Mouse (Mus musculus): ENCODE data around the gene Folr1. TPM values are rescaled to one million over a fixed set of nuclear protein-coding genes. Genes with fewer than 3 reads are reported as not detected.

Gene Folr1
- polyA plus RNA-seq, 1 experiment from 2014 or later: 0.41 TPM

GRCm38 (mm10) chr7:101847934-101848333, 22.7 kb downstream of the Folr1 start:
- Histone ChIP-seq H3K36me3 (no peaks in the 10 kb centered on the region), H3K9me3 (replicated peaks) (no peaks in the 10 kb centered on the region), H3K27ac (no peak overlapping the region), H3K4me3 (replicated peaks) (no peak overlapping the region), H3K4me1 (replicated peaks) (no peaks in the 10 kb centered on the region), H3K27me3 (no peaks in the 10 kb centered on the region), H3K4me2 (no peak overlapping the region), H3K9ac (no peak overlapping the region)
- no peak for ATAC-seq (ENCODE audit: low read depth)
- no peak for DNase-seq
- 77% methylated on average over 1 of the region's 1 CpGs for WGBS (ENCODE audit: insufficient replicate concordance)

GRCm38 (mm10) chr7:101844186-101844585, 26.4 kb downstream of the Folr1 start:
- Histone ChIP-seq H3K4me3 (replicated peaks) (no peak overlapping the region), H3K9ac (no peak overlapping the region), H3K4me2 (no peak overlapping the region), H3K27me3 (peaks cover 17% of the 10 kb centered on the region), H3K36me3 (no peaks in the 10 kb centered on the region), H3K27ac (no peak overlapping the region), H3K9me3 (replicated peaks) (no peaks in the 10 kb centered on the region), H3K4me1 (replicated peaks) (no peaks in the 10 kb centered on the region)
- 62% methylated on average over 6 of the region's 6 CpGs for WGBS (ENCODE audit: insufficient replicate concordance)
- no peak for DNase-seq
- ATAC-seq (ENCODE audit: low read depth): no peak

GRCm38 (mm10) chr7:101837606-101838471, 32.7 kb downstream of the Folr1 start, which contains the start of gene Inppl1:
Inppl1 (minus strand) TSS chr7:101838229.
- Histone ChIP-seq H3K4me1 (replicated peaks) (peaks cover 18% of the 10 kb centered on the region), H3K27ac (peak within 1 kb of the TSS; percentile 64), H3K9ac (peak within 1 kb of the TSS; percentile 74), H3K9me3 (replicated peaks) (no peaks in the 10 kb centered on the region), H3K4me2 (peak within 1 kb of the TSS; percentile 81), H3K36me3 (peaks cover 2% of the 10 kb centered on the region; the same call in 1 of the 2 replicates), H3K27me3 (peaks cover 61% of the 10 kb centered on the region), H3K4me3 (replicated peaks) (peak within 1 kb of the TSS; percentile 65)
- 1% methylated on average over 64 of the region's 64 CpGs for WGBS (ENCODE audit: insufficient replicate concordance)
- DNase-seq (peak; percentile 44), ATAC-seq (ENCODE audit: low read depth) (peak; percentile 45)

DNA sequence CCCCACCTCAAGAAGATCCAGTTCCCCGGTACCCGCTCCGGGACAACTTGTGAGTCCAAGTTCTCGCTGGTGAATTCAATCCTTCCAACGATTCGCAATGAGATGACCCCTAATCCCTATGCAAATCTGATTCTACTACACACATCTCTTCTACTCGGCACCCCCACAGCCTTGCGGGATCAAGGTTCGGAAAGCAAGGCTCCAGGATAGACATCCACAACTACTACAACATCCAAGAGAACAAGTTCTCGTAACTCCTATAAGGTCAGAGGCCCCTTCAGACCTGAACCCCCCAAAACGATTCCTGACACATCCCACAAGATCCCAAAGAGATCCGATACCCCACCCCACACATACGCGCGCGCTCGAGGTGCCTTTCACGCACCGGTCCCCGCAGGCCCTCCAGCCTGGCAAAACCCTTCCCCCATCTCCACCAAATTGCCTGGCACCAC, 33.4 kb downstream of the Folr1 start:
- Histone ChIP-seq H3K4me1 (replicated peaks) (peaks cover 18% of the 10 kb centered on the region), H3K4me3 (replicated peaks) (peak overlapping the region; percentile 65), H3K9me3 (replicated peaks) (no peaks in the 10 kb centered on the region), H3K27me3 (peaks cover 61% of the 10 kb centered on the region), H3K36me3 (peaks cover 9% of the 10 kb centered on the region), H3K4me2 (peak overlapping the region; percentile 81), H3K9ac (peak overlapping the region; percentile 74), H3K27ac (peak overlapping the region; percentile 64; the same call in 1 of the 2 replicates)
- no peak for ATAC-seq (ENCODE audit: low read depth)
- DNase-seq: peak; percentile 29
- under 1% methylated on average over 20 of the region's 20 CpGs for WGBS (ENCODE audit: insufficient replicate concordance)

DNA sequence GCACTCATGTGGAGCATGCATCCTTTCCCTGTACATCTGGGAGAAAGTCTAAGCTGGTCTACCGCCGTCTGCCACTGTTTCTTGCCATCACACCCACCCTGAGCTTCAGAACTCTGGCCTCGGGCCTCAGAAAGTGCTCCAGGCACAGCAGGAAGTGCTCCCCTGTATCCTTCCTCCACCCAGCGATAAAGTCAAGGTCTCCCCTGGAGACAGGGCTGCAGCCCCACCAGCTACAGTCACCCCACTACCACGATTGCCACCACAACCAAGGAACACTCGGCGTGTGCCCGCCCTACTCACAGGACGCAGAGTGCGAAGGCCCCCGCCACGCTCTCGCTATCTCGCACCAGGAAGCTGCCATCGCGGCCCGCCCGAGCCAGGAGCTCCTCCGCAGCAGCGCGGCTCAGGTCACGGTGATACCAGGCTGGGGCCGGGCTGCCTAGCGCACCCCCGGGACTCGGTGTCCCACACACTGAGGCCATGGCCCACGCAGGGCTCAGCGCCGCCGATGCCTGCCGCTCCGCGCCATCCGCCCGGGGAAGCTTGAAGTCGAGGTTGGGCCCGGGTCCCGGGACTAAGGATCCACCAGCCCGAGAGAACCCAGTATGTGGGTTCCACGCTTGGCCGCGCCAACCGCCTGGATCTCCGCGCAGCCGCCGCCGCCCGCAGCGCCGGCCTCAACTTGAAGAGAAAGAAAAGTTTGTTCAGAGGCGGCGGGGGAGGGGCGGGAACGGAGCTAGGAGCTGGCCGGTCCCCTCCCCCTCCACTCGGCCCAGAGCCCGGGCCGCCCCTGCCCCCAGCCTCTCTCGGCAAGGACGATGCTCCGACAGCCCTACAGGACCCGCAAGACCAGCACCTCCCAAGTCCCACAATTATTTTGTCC, 34.1 kb downstream of the Folr1 start:
- Histone ChIP-seq H3K9me3 (replicated peaks) (no peaks in the 10 kb centered on the region), H3K4me1 (replicated peaks) (peaks cover 18% of the 10 kb centered on the region), H3K9ac (peak overlapping the region; percentile 74), H3K36me3 (peaks cover 15% of the 10 kb centered on the region), H3K4me2 (peak overlapping the region; percentile 81), H3K4me3 (replicated peaks) (peak overlapping the region; percentile 65), H3K27ac (peak overlapping the region; percentile 63; the same call in 1 of the 2 replicates), H3K27me3 (peaks cover 61% of the 10 kb centered on the region)
- peak; percentile 25 for DNase-seq
- ATAC-seq (ENCODE audit: low read depth): peak; percentile 28; the same call in 1 of the 2 replicates
- under 1% methylated on average over 62 of the region's 63 CpGs for WGBS (ENCODE audit: insufficient replicate concordance)

DNA sequence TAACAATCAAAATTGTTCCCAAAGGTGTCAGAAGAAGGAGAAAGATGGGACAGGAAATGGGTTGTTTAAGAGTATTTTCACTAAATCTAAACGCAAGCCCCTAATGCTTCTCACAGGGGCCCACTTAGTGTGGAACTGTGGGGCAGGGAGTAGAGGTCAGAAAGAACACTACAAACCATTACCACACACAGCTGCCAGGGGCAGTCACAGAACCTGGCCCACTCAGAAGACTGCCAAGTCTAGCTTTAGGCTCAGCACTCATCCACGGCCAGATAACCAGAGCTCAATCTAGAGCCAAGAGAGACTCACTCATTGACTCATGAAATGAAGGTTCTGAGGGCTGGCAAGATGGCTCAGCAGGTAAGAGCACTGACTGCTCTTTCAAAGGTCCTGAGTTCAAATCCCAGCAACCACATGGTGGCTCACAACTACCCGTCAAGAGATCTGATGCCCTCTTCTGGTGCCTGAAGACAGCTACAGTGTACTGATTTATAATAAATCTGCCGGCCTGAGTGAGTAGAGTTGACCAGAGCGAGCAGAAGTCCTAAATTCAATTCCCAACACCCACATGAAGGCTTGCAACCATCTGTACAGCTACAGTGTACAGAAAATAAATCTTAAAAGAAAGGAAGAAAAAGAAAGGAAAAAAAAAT, 35.0 kb downstream of the Folr1 start:
- ATAC-seq (ENCODE audit: low read depth) (no peak), DNase-seq (no peak)
- Histone ChIP-seq H3K4me2 (peak overlapping the region; percentile 81), H3K4me1 (replicated peaks) (peaks cover 18% of the 10 kb centered on the region), H3K36me3 (peaks cover 25% of the 10 kb centered on the region), H3K27me3 (peaks cover 57% of the 10 kb centered on the region), H3K4me3 (replicated peaks) (peak overlapping the region; percentile 65), H3K9me3 (replicated peaks) (no peaks in the 10 kb centered on the region), H3K9ac (no peak overlapping the region), H3K27ac (no peak overlapping the region)
- WGBS (ENCODE audit: insufficient replicate concordance): 44% methylated on average over 5 of the region's 5 CpGs

- H3K4me1 ChIP-seq (replicated peaks): peaks cover 18% of the 10 kb centered on the region
- ATAC-seq (ENCODE audit: low read depth) (no peak), DNase-seq (no peak)
- no peak overlapping the region for H3K27ac ChIP-seq
- H3K4me3 ChIP-seq (replicated peaks): no peak overlapping the region
- peaks cover 51% of the 10 kb centered on the region for H3K27me3 ChIP-seq
- H3K4me2 ChIP-seq: peak overlapping the region; percentile 81; the same call in 1 of the 2 replicates
- WGBS (ENCODE audit: insufficient replicate concordance): 71% methylated on average over 3 of the region's 3 CpGs
- peaks cover 30% of the 10 kb centered on the region for H3K36me3 ChIP-seq
- no peaks in the 10 kb centered on the region for H3K9me3 ChIP-seq (replicated peaks)
- H3K9ac ChIP-seq: no peak overlapping the region
Observed at GRCm38 (mm10) chr7:101834903-101835302, 35.7 kb downstream of the Folr1 start.

- H3K4me1 ChIP-seq (replicated peaks): peaks cover 18% of the 10 kb centered on the region
- H3K36me3 ChIP-seq: peaks cover 38% of the 10 kb centered on the region
- peaks cover 43% of the 10 kb centered on the region for H3K27me3 ChIP-seq
- no peak overlapping the region for H3K4me2 ChIP-seq
- WGBS (ENCODE audit: insufficient replicate concordance): 63% methylated on average over 3 of the region's 3 CpGs
- H3K4me3 ChIP-seq (replicated peaks): no peak overlapping the region
- no peak overlapping the region for H3K9ac ChIP-seq
- DNase-seq (no peak), ATAC-seq (ENCODE audit: low read depth) (no peak)
- H3K9me3 ChIP-seq (replicated peaks): no peaks in the 10 kb centered on the region
- H3K27ac ChIP-seq: no peak overlapping the region
Observed at GRCm38 (mm10) chr7:101833916-101834584, 36.5 kb downstream of the Folr1 start.

DNA sequence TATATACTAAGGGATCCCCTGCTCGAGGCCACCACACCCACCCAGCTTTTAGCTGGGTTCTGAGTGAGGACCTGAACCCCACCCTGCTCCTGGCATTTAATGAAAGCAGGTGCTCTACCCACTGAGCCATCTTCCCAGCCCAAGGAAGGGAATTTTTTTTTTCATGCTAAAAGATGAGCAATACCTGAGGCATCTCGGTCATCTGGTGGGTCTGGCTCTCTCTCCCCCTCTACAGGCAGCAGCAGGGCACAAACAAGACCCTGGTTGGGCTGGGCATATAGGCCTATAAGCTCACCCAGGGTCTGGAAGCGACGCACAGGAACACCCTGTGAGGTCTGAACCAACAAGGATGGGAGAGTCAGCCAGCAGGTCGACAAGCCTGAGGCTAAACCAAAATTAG, 37.2 kb downstream of the Folr1 start:
- H3K36me3 ChIP-seq: peaks cover 43% of the 10 kb centered on the region
- WGBS (ENCODE audit: insufficient replicate concordance): 60% methylated on average over 5 of the region's 5 CpGs
- ATAC-seq (ENCODE audit: low read depth) (no peak), DNase-seq (no peak)
- H3K4me2 ChIP-seq: no peak overlapping the region
- no peaks in the 10 kb centered on the region for H3K9me3 ChIP-seq (replicated peaks)
- H3K4me3 ChIP-seq (replicated peaks): no peak overlapping the region
- H3K27me3 ChIP-seq: peaks cover 36% of the 10 kb centered on the region
- H3K9ac ChIP-seq: no peak overlapping the region
- H3K27ac ChIP-seq: no peak overlapping the region
- peaks cover 18% of the 10 kb centered on the region for H3K4me1 ChIP-seq (replicated peaks)

DNA sequence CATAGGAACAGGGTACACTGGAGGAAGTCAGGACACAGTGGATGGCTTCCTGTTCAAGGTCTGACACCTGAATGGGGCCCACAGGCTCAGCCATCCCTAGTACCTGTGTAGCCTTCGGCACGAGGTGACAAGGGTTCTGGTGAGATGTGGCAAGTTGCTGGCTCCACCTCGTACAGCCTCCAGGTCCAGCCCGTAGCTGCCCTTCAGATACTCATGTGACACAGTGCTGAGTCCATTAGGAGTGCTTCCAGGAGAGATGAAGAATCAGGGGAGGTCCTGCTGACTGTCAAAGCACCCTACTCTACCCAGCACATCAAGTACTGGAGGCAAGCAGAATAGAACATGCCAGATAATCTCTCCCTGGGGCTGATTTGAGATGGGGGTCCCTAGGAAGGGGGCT, 38.2 kb downstream of the Folr1 start:
- Histone ChIP-seq H3K4me2 (no peak overlapping the region), H3K4me3 (replicated peaks) (no peak overlapping the region), H3K27ac (no peak overlapping the region), H3K36me3 (peaks cover 51% of the 10 kb centered on the region), H3K9ac (no peak overlapping the region), H3K27me3 (peaks cover 26% of the 10 kb centered on the region), H3K4me1 (replicated peaks) (peaks cover 15% of the 10 kb centered on the region), H3K9me3 (replicated peaks) (no peaks in the 10 kb centered on the region)
- 78% methylated on average over 4 of the region's 4 CpGs for WGBS (ENCODE audit: insufficient replicate concordance)
- ATAC-seq (ENCODE audit: low read depth) (no peak), DNase-seq (no peak)

Data from liver, embryonic 13.5 days (tissue).